24 mouse cellular contexts compared by ENCODE assay signal in the genomic region with DNA sequence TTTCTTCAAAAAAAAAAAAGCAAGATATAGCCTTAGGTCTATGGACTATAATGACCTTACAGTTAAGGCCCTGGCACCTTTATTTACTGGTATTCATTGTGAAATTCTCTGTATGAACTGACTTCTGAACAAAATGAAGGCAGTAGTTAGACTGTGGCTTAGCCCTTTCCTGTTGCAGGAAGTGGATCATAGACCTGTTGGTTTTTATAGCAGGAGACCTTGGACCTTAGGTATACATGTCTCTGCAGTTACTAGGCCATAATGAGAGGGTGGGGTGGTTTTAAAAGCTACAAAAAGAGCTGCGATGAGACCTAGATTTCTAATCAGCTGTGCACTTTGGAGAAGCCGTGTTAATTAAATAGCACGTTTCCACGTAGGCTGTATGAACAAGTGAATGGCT. TPM values are rescaled to one million over a fixed set of nuclear protein-coding genes. Genes with fewer than 3 reads are reported as not detected.
DNase-seq lines count a peak whose midpoint lies in the region; ATAC-seq lines count a peak whose summit lies in the region.
"Had no signal": no experiment of that assay in that cellular context is flagged by ENCODE, and none has a peak within 500 bp of the region (broad histone marks: within the 10 kb centered on the region; RNA-seq: fewer than 3 reads in every experiment).

No protein-coding gene starts in this region.

- H3K9ac ChIP-seq in intestine, embryonic 16.5 days (ENCODE audit: low read depth, low read length), result no peak overlapping the region
- H3K9ac ChIP-seq: heart, embryonic 15.5 days; hindbrain, embryonic 14.5 days had no signal

- peak; percentile 43 for ATAC-seq in activated CD4-positive, CD25-positive, alpha-beta regulatory T cell, adult 4 months
- ATAC-seq in hematopoietic stem cell, adult 5-6 weeks (replicated peaks in 1 of 2; ENCODE audit: insufficient read depth in 1 of 2, low FRiP score in 2 of 2, low TSS enrichment in 1 of 2, low read depth in 1 of 2, poor library complexity in 2 of 2, severe bottlenecking in 2 of 2), result peak; percentile 78 to 85; a peak in 3 of 4 replicates
- ATAC-seq in intestine, embryonic 16.5 days, result peak; percentile 90
- ATAC-seq: forebrain, embryonic 14.5 days had no signal

- peak; percentile 19 for DNase-seq in naive thymus-derived CD4-positive, alpha-beta T cell, adult 2 months (ENCODE audit: low read depth)
- no peak for DNase-seq in thymus, postnatal 0 days (ENCODE audit: low spot score)
- no peak for DNase-seq in c-Kit-positive CD71-positive TER-119-positive erythroid progenitor cells, embryonic 14.5 days (ENCODE audit: low spot score)
- no peak for DNase-seq in heart, adult 18-20 months
- DNase-seq in left cerebral cortex, postnatal 25 days (ENCODE audit: low spot score in 2 of 2), result no peak
- DNase-seq: adrenal gland, adult 2 months; adrenal gland, postnatal 36 days; B cell, adult 2 months; cerebellum, adult 11 months; cerebellum, adult 8-10 months; cerebellum, postnatal 36 days; gastrocnemius, postnatal 36 days; heart, adult 2 months; heart, postnatal 14 days had no signal

- H3K4me3 ChIP-seq in intestine, embryonic 16.5 days (ENCODE audit: low read length), result no peak overlapping the region
- H3K4me3 ChIP-seq: embryonic facial prominence, embryonic 10.5 days; heart, adult 2 months; heart, embryonic 15.5 days; hindbrain, embryonic 10.5 days had no signal

- H3K27ac ChIP-seq in intestine, embryonic 16.5 days (ENCODE audit: low read length), result 0 out of 2 replicates have a peak overlapping the region, but pooled peaks have one; percentile 37
- H3K27ac ChIP-seq: embryonic facial prominence, embryonic 10.5 days; heart, adult 2 months; heart, embryonic 15.5 days; hindbrain, embryonic 10.5 days; hindbrain, embryonic 14.5 days had no signal

- intact Hi-C loops in left cerebral cortex, postnatal 25 days (cut with DNase I), result no loop called here

- H3K4me2 ChIP-seq in intestine, embryonic 16.5 days (ENCODE audit: low read depth, low read length), result no peak overlapping the region
- H3K4me2 ChIP-seq: heart, embryonic 11.5 days; heart, embryonic 15.5 days; hindbrain, embryonic 14.5 days had no signal

- H3K27me3 ChIP-seq in intestine, embryonic 16.5 days (replicated peaks; ENCODE audit: control insufficient read depth, insufficient read depth, low read length), result no peaks in the 10 kb centered on the region
- H3K27me3 ChIP-seq: heart, embryonic 15.5 days had no signal

- no peaks in the 10 kb centered on the region for H3K9me3 ChIP-seq in intestine, embryonic 16.5 days (ENCODE audit: control insufficient read depth, low read length)
- H3K9me3 ChIP-seq: embryonic facial prominence, embryonic 10.5 days; heart, embryonic 15.5 days; hindbrain, embryonic 10.5 days had no signal

- WGBS in intestine, embryonic 16.5 days, result 59% methylated on average over 4 of the region's 4 CpGs

- H3K36me3 ChIP-seq in intestine, embryonic 16.5 days (ENCODE audit: control insufficient read depth, insufficient read depth, low read length), result peaks cover 5% of the 10 kb centered on the region; the same call in 1 of the 2 replicates

- H3K4me1 ChIP-seq in intestine, embryonic 16.5 days (ENCODE audit: control insufficient read depth, insufficient read depth, low read length), result no peaks in the 10 kb centered on the region
- H3K4me1 ChIP-seq: embryonic facial prominence, embryonic 10.5 days; heart, embryonic 15.5 days; hindbrain, embryonic 10.5 days had no signal

RNA-seq across cellular contexts. Expression of gene Piga, which starts 7.7 kb away (rescaled TPM):
- 1 to 10 TPM; 6.6 to 8.2 TPM for polyA plus RNA-seq in activated CD4-positive, CD25-positive, alpha-beta regulatory T cell, adult 4 months (2017; shearing (Covaris generic))
- 18.4 and 27.7 TPM in 2 replicates for total RNA-seq in hematopoietic stem cell, adult 5-6 weeks (2017)
- polyA plus RNA-seq in intestine, embryonic 16.5 days (2015; fragmentation: Nextera tagmentation; extraction: Ambion mirVana), result 20.0 and 21.1 TPM in 2 replicates
- polyA plus RNA-seq in thymus, postnatal 0 days (2015; fragmentation: Nextera tagmentation; extraction: Ambion mirVana), result 10.7 and 11.0 TPM in 2 replicates
- total RNA-seq in heart, adult 18-20 months (2021), result 1 to 10 TPM; 2.1 to 2.8 TPM
- 1 to 10 TPM; 6.0 to 6.7 TPM for total RNA-seq in left cerebral cortex, postnatal 25 days (2021)

RNA-seq across cellular contexts. Expression of gene Asb11, which starts 9.5 kb away (rescaled TPM):
- polyA plus RNA-seq in activated CD4-positive, CD25-positive, alpha-beta regulatory T cell, adult 4 months (2017; shearing (Covaris generic)), result not detected
- total RNA-seq in hematopoietic stem cell, adult 5-6 weeks (2017), result not detected in 2 replicates
- polyA plus RNA-seq in intestine, embryonic 16.5 days (2015; fragmentation: Nextera tagmentation; extraction: Ambion mirVana), result 0.21 and 0.37 TPM in 2 replicates
- not detected in 2 replicates for polyA plus RNA-seq in thymus, postnatal 0 days (2015; fragmentation: Nextera tagmentation; extraction: Ambion mirVana)
- 100 to 1,000 TPM; 137 to 162 TPM for total RNA-seq in heart, adult 18-20 months (2021)
- 1 to 10 TPM; 6.3 to 6.4 TPM for total RNA-seq in left cerebral cortex, postnatal 25 days (2021)
- total RNA-seq: adrenal gland, postnatal 36 days had no signal
- polyA plus RNA-seq: embryonic facial prominence, embryonic 10.5 days; forebrain, embryonic 14.5 days; hindbrain, embryonic 10.5 days; hindbrain, embryonic 14.5 days had no signal

RNA-seq across cellular contexts. Expression of gene Vegfd, which starts 54.1 kb away (rescaled TPM):
- polyA plus RNA-seq in activated CD4-positive, CD25-positive, alpha-beta regulatory T cell, adult 4 months (2017; shearing (Covaris generic)), result not detected
- total RNA-seq in hematopoietic stem cell, adult 5-6 weeks (2017), result not detected in 2 replicates
- 2.0 and 3.2 TPM in 2 replicates for polyA plus RNA-seq in intestine, embryonic 16.5 days (2015; fragmentation: Nextera tagmentation; extraction: Ambion mirVana)
- polyA plus RNA-seq in thymus, postnatal 0 days (2015; fragmentation: Nextera tagmentation; extraction: Ambion mirVana), result 0.64 TPM in 2 replicates
- 1 to 10 TPM; 2.6 to 3.0 TPM for total RNA-seq in heart, adult 18-20 months (2021)
- total RNA-seq in left cerebral cortex, postnatal 25 days (2021), result 1 to 10 TPM; 1.8 to 2.4 TPM
- total RNA-seq: MEL had no signal

Comparison
In these comparisons a context has a peak if more than half of its experiments do, and no peak if none do; other contexts are left out.
1. RNA of gene Asb11, which starts 9.5 kb away (total RNA-seq): 137 to 162 TPM in heart, adult 18-20 months; 6.3 to 6.4 TPM in left cerebral cortex, postnatal 25 days and not detected in hematopoietic stem cell, adult 5-6 weeks; every median in the first group is over 10 times any median in the second.
2. Peak in every context shown above with its lines, with median percentiles within 50 percentile points of each other: ATAC-seq.